Mouse (Mus musculus): Measurements from ENCODE around the gene Rgs9. TPM values are rescaled to one million over a fixed set of nuclear protein-coding genes. Genes with fewer than 3 reads are reported as not detected.

The Rgs9 gene
- total RNA-seq, 2 experiments from 2014 or later = 12.5 TPM

DNA sequence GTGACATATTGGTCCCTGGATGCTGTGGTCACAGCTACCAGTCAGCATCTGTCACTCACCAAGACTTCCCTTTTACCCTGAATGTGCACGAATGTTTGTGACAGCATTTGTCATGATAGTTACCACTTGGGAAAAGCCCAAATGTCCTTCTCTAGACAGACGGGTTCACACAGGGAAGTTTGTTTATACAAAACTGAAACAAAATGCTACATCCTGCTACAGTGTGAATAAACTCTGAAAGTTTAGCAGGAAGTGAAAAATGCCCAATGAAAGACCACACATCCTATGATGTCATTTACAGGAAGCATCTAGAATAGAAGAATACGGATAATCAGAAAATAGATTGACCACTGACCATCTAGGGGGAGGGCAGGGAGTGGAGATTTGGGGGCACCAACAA lies 51.0 kb downstream of the Rgs9 start:
- DNase-seq (ENCODE audit: extremely low spot score in 1 of 2, low spot score in 1 of 2) = no peak

DNA sequence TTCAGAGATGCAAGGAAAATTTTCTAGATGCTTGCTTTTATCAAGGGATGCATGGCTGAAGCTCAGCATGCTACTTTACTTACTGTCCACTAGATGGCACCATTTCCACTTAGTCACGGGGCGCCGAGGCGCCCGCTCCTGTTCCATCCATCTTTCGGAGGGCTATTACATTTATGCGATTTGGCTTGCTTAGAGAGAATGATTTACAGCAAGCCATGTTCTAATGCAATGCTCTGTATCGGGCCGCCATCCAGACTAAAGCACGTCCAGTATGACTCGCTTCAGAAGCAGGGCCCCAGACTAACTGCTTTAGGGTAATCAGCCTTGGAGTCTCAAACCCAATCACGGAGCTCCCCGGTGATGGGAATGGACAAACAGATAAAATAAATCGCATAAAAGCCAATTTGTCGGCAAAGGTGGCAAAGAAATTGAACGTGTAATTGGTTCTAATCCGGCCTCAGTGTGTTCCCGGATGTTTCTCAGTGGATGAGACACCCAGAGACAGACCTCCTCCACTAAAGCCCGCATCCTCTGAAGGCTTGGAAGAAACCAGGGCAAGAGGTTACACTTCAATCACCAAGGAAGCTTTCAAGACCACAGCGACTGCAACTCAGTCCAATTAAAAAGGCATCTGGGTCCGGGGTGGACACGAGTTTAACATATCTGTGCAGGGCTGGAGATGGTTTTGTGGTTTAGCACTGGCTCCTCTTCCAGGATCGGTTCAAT lies 53.1 kb downstream of the Rgs9 start:
- peak; percentile 27 to 36 for DNase-seq (ENCODE audit: extremely low spot score in 1 of 2, low spot score in 1 of 2)

DNA sequence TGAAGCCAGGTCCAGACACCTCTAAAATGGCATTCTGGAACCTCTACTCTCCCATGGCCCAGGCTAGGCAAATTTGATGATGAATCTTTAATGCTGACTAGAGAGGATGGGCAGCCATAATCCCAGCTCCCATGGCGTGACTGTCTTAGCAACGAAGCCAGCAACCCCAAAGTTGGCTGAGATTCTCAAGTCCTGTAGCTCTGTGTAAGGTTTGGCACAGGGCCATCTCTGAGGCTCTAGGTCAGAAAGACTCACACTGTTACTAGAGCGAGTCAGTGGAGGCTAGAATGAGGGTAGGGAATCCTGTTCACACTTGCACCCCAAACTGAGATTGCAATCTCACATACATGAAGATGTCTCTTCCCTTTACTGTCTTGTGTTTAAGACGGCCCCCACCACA lies 57.8 kb downstream of the Rgs9 start:
- DNase-seq (ENCODE audit: extremely low spot score in 1 of 2, low spot score in 1 of 2) = no peak

DNA sequence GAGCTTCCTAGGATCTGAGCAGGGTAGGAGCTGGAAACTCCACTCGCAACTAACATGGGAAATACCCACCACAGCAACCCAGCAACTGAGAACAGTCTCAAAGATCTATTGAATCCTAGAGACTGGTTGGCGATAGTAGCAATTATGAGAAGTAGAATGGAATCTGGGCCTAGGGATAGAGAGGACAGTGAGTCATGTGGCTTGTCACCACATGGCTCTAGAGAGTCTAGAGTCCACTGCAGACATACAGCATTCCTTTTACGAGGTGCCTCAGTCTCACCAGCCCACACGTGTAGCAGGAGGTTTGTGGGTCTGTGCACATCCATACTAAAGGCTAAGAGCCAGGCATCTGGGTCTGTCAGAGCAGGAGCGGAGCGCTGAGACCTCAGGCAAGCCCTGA lies 59.3 kb downstream of the Rgs9 start:
- no peak for DNase-seq (ENCODE audit: extremely low spot score in 1 of 2, low spot score in 1 of 2)

DNA sequence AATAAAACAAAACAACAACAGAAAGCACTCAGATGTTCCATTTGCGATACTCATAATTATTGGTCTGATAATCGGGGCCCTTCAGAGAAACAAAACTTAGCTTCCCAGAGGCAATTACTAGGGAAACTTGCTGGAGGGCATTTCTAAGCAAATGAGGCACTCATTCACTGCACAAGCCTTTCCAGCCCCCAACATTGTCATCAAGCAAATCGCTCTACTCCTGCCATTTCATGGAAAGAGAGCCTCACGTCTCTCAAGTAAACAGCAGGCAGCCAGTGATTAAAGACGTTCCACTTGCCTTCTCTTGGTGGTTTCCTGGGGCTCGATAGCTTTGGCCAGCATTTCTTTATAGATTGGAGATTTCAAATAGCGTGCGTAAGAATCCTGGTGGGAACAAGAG lies 60.1 kb downstream of the Rgs9 start:
- DNase-seq (ENCODE audit: extremely low spot score in 1 of 2, low spot score in 1 of 2) = no peak

DNA sequence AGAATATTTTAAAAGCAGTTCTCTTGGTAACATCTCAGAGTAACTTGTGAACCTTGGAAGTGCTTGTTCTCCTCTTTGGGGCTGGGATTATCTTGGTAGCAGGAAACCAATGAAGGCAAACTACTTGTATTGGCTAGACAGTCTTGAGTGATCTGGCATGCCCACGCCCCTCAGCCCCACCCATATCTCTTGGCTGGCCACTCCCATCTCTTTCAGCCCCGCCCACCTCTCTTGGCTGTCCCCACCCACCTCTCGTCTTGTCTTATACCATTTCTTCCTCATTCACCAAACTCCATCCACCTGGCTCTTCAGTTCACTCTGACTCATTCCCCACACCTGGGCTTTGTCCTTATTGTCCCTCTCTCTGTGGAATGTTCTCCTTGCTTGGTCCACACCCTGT lies 64.3 kb downstream of the Rgs9 start:
- no peak for DNase-seq (ENCODE audit: extremely low spot score in 1 of 2, low spot score in 1 of 2)

DNA sequence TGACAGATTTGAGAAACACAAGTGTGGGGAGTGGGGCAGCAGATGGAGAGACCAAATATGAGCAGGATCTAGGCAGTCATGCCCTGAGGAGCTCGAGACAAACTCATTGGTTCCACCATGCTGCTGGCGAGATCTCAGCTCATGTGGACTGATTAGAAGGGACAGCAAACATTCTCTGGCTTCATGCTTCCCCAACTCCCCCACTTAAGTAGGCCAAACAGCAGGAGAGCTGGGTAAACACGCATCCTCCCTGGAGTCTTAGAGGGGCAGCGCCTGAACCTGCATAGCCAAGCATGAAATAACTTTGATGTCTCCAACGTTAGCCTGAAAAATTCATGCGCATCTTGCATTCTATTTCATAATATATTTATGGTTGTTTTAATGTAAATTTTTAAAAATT lies 65.1 kb downstream of the Rgs9 start:
- no peak for DNase-seq (ENCODE audit: extremely low spot score in 1 of 2, low spot score in 1 of 2)

DNA sequence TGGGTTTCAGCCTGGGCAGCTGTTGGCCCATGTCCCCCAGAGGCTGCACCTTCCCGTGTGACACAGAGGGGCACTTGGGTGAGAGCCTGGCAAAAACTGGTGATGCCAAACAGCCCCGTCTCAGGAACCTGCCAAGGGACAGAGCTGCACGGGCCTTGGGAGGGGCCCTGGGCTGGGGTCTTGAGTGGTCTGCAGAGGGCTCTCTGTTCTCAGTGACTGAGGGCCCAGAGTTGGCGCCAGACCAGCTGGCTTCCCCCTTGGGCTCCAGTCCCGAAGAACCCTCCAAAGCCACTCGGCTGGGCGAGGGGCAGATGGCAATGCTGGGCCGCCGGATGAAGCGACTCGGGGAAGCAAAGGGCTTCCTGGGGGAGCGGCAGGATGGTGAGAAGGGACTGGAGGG lies 70.8 kb downstream of the Rgs9 start:
- DNase-seq (ENCODE audit: extremely low spot score in 1 of 2, low spot score in 1 of 2) = no peak

DNA sequence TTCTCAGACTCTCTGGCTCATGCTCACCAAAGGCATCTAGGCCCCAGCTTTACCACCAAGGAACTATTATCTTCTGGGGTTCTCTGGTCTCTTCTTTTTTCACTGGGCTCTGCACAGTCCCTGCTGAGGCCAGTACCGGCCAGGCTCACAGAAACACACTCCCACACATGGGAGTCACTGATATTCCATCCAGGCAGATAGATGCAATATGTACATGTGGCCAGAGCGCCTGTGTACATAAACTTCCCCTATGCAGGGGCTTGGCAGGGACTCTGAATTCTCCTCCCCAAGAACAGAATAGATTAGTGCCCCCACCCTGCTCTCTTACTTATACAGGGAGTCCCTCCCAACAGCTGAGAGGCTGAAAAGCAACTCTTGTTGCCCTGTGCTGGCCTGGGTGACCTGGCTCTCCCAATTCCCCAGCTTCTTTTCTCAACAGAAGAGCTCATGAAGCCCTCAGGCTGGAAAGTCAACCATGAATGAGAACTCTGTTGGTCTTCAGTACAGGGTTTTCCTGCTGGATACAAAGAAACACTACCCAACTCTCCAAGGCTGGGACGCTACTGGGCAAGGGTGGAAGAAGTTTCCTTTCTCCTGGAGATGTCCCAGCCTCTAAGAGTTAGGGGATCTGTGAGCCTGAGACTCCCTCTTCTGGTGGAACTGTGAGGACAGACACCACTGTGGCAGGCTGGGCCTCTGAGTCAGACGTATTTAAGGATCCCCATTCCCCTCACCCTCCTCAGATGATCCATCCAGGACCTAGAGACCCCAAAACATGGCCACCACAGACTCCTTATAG lies 76.5 kb downstream of the Rgs9 start:
- DNase-seq (ENCODE audit: extremely low spot score in 1 of 2, low spot score in 1 of 2) = no peak

DNA sequence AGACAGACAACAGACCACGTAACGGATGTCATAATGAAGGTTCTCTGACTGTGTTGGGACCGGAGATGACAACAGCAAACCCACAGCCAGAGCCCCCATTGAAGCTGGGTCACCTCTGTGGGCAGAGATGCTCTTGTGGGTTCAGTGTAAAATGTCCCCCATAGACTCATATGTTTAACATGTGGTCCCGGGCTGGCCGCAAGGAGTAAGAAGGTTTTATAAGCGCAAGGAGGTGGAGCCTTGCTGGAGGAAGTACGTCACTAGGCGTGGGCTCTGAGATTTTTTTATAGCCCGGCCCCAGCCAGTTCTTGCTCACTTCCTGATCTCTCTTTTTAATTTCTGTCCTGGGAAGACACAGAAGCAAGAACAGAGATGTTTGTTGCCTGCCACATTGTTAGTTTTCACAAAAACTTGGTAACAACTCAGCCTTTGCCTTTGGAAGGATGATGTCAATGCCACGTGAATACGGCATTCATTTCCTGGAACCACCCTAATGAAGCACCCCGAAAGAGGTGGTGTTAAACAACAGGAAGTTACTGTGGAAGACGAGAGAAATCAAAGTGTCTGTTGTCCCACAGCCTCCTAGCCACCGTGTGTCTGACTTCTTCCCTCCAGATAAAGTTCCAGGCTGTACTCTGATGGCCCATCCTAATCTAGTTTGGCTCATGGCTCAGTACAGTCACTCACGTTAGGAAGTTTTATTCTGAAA lies 79.1 kb downstream of the Rgs9 start:
- DNase-seq (ENCODE audit: extremely low spot score in 1 of 2, low spot score in 1 of 2) = no peak

DNA sequence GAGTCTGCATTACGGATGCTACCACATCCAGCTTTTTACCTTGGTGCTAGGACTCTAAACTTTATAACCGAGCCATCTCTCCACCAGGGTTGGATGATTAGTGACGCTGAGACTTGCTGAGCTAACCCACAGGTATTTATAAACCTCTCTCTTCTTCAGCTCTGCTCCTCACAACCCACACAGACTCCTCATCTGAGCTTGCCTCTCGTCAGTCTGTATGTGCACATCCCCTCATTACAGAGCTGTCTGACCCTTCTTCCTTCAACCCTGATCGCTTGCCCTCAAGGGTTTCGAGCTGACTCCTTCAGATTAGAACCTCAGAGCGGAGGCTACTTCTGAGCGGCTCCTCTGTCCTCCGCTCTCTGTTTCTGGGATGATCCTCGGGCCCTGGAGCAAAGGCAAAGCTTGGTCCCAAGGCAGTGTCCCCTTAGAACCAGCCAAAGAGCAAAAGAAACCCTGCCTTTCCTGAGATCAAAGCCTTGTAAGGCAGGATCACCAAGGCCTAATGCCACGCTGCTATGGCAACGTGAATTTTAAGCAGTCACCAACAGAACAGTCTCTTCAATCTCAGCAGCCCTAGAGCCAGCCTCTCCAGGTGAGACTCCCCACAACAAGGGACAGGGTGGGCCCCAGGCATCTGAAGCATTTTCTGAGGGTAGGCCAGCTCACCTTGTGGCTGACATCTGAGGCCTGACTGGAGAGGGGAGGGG lies 79.9 kb downstream of the Rgs9 start:
- no peak for DNase-seq (ENCODE audit: extremely low spot score in 1 of 2, low spot score in 1 of 2)

DNA sequence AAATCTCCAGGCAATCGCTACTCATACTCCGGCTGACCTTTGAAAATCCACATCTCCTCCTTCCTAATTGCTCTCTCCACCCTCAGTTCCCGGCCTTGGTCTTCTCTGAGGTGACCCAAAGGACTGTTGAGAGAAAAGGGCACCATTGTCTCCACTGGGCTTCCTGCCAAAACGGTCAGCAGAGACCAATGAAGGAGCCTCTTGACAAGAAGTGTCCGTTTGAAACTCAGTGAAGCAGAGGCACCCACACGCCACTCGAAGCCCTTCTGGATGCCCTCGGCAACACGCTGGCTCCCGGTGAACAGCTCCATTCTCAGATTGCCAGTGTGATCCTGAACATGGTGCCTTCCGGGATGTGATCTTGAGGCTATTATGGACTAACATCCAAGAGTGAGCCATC lies 87.2 kb downstream of the Rgs9 start:
- peak in 1 of 2 experiments; percentile 5 for DNase-seq (ENCODE audit: extremely low spot score in 1 of 2, low spot score in 1 of 2)

DNA sequence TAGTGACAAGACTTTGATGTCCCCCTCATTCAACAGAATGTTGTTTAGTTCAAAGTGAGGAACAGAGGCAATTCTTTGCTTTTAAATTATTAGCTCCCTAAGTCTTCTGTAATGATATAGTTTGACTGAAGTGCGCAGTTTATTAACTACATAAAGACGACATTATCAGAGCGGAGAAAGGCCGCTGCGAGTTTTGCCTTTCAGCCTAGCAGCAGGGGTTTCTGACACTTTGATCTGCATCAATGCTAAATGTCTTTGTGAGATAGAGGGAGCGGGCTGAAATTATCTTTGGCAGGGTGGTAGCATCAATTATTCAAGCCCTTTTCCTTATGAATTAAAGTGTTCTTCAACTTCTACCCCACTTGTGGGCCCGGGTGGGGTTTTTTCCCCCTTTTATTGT lies 87.6 kb downstream of the Rgs9 start:
- DNase-seq (ENCODE audit: extremely low spot score in 1 of 2, low spot score in 1 of 2) = no peak

DNA sequence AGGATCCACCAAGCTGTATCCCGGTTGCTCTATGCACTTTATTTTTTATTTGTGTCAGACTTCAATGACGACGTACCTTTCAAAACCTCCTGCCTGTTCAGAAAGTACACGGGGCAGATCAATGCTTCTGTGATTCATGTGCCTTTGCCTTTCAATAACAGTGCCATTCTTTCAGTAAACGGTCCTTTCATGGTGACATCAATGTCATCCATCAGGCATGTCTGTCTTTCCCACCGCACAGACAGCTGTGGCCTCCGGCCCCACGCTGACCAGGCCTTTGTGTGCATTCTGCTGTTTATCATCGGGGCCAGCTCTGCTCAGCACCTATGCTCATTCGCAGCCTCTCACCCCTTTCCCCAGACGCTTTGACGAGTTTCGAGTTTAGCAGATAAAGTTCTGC lies 91.2 kb downstream of the Rgs9 start:
- no peak for DNase-seq (ENCODE audit: extremely low spot score in 1 of 2, low spot score in 1 of 2)

DNA sequence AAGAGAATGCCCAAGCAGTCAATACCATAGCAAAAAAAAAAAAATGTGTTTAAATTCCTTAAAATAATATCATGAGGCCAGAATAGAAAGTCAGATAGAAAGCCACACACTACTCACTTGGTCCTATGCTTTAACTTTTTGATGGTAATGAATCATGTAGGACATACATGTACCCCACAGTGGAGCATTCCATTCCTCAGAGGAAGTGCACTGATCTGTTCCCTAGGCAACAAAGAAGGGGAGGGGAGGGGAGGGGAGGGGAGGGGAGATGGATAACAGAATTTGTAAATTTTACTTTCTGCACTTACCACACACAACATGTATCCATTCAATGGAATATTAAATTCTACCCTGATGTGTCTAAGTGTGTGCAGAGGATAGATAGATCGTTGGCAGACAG lies 91.9 kb downstream of the Rgs9 start:
- no peak for DNase-seq (ENCODE audit: extremely low spot score in 1 of 2, low spot score in 1 of 2)

DNA sequence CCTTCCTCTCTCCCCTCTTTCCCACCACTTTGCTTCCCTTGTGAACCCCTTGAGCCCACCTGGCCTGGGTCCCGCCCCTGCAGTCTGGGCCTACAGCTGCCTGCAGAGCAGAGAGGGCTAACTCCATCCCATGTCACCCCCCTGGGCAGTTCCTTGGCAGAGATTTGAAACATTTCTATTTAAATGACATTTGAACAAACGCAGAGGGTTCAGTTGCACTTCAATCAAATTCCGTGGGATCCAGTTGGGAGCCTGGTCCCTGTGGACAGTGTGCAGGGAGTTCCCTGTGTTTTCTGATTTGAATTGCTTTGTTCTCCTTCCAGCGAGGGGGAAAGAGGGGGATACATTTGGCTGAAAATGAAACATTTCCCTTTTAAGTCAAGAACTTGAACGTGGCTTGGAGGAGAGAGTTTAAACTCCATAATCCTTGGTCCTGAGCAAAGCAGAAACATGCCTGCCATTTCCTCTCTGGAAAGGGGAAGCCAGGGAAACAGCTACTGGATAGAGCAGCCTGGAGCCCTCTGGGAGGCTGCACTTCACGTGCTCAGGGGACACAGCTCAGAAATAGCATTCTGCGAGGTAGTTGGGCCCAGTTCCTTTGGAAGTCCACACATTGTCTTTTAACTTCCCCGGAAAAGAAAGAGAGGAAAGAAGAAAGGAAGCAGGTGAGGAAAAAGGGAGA lies 98.2 kb downstream of the Rgs9 start:
- no peak for DNase-seq (ENCODE audit: extremely low spot score in 1 of 2, low spot score in 1 of 2)

DNA sequence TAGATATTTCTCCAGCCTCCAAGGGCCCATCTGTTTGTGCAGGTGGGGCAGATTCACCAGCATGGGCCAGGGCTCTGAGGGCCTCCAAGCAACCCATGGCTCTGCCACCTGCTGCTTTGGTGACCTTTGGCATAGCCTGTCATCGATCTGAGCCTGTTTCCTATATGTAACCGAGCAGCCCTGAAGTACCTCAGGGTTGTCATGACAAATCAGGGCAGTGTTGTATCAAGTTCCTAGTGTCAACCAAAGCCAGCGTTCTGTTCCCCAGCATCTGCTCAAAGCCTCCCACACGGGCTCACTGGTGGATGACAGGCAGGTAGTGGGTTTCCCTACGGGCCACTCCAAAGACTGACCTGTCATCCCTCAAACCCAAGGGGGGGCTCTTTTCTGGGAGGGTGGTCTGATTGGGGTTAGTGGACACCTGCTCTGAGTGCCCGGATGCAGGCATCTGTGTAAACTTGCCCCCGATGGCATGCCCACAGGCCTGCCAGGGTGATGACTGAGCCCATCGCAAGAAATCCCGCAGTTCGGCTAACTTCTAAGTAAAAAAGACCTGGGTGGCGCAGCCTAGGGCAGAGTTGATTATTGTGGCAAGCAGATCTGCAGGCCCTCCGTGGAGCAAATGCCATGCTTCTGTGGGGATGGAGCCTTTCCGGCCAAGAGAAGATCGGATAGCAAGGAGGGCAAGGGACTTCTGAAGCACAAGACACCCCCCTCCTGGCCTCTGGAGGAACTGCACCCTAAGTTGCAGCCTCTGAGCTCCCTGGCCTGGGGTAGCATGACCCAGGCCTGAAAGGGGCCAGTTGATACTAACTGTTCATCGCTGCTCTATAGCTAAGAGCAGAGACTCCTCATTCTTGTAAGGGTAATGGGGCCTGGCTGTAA lies 105.0 kb downstream of the Rgs9 start:
- DNase-seq (ENCODE audit: extremely low spot score in 1 of 2, low spot score in 1 of 2) = peak; percentile 58 to 84

DNA sequence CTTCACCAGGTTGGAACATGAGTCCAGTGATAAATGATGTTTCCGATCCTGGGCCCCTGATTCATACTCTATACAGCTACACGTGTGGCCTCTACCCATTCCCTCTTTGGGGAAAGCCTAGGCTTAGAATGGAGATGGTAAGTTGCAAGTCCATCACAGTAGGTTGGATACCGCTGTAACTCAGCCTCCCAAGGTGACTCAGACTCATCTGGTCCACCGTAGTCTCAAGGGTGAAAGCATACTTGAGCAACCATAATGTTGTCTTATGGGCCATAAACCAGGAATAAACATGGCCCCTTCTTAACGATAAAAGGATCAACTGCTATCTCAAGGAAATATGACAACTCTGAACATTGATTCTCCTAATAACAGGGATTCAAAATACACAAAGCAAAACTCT lies 109.7 kb downstream of the Rgs9 start:
- DNase-seq (ENCODE audit: extremely low spot score in 1 of 2, low spot score in 1 of 2) = no peak

DNA sequence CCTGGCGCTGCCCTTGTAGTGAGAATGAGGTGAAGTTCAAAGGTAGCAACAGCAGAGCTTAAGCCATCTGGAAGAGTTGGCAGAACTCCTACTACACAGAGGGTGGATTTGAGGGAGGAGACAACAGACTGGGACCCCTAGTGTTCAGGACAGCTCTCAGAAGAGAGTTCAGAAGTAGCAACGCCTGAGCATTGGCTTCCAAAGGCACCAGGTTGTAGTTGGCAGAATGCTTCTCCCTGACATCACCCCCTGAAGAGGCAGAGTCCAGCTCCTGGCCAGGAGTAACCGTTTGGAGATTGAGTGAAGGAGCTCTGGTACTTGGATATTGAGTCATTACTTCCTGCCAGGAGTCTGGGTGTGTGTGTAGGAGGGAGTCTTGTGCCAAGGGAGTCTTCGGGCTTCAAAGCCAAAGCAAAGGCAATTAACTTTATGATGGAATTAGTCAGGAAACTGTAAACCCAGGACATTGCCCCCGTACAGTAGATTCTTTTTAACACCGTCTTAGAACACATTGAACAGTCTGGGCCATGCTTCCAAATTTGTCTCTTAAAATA lies 110.2 kb downstream of the Rgs9 start:
- DNase-seq (ENCODE audit: extremely low spot score in 1 of 2, low spot score in 1 of 2) = no peak

Measured in layer of hippocampus, postnatal 25 days (tissue).